In the genomic region with DNA sequence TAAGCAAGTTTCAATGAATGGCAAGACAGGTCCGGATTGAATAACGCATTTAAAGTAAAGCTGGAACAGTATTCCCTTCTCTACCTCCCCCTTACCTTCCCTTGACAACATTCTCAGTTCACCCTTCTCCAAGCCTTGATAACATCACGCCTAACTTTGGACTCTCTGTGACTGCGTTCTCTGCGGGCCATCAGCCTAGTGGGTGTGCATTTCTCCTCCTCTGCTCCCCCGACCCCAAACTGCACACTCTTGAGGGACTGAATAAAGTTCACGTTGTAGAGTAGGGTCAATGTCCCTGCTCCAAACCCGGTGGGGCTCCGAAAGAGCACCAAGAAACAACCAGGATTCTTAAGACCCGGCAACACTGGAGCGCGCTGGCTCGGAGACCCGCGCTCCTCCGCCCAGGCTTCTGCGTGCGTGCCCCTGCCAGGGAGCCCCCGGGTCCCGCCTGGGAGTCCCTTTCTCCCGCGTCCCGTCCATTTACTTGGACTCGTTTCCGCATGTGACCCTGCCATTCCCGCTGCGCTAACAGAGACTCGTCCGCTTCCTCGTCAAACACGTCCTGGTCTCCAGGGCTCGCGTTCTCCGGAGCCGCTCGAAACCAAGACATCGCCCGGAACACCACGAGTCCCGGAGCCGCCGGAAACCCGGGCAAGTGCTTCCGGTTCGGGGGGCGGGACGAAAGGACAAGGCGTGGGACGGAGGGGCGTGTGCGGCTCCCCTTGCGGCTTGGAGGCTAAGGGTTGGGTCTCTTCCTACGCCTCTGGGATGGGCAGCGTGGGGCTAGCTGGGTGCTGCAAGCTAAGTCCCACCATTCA, we compare ENCODE assay signal across 7 mouse cellular contexts. TPM values are rescaled to one million over a fixed set of nuclear protein-coding genes. Genes with fewer than 3 reads are reported as not detected.
DNase-seq lines count a peak whose midpoint lies in the region; ATAC-seq lines count a peak whose summit lies in the region.

Yae1d1 (minus strand) TSS at position 653 of the 818 bp plus-strand sequence.

- no peaks in the 10 kb centered on the region for H3K36me3 ChIP-seq in intestine, embryonic 16.5 days (ENCODE audit: control insufficient read depth, insufficient read depth, low read length)
- no peaks in the 10 kb centered on the region for H3K36me3 ChIP-seq in midbrain, embryonic 11.5 days (ENCODE audit: control insufficient read depth, insufficient read depth, low read length)

- H3K27me3 ChIP-seq in intestine, embryonic 16.5 days (replicated peaks; ENCODE audit: control insufficient read depth, insufficient read depth, low read length): no peaks in the 10 kb centered on the region
- no peaks in the 10 kb centered on the region for H3K27me3 ChIP-seq in midbrain, embryonic 11.5 days (ENCODE audit: control insufficient read depth, insufficient read depth, low read length)

- ATAC-seq in intestine, embryonic 16.5 days: peak; percentile 99
- peak; percentile 99 for ATAC-seq in midbrain, embryonic 11.5 days (ENCODE audit: low FRiP score)

- peak within 1 kb of the TSS; percentile 87 for H3K9ac ChIP-seq in intestine, embryonic 16.5 days (ENCODE audit: low read depth, low read length)
- peak within 1 kb of the TSS; percentile 75 for H3K9ac ChIP-seq in midbrain, embryonic 11.5 days (ENCODE audit: low read length)

- DNase-seq in adrenal gland, adult 8-10 months: peak; percentile 84
- peak; percentile 95 for DNase-seq in embryo, embryonic 9.5 days (ENCODE audit: extremely low spot score)
- peak; percentile 88 to 95 for DNase-seq in gastrocnemius, postnatal 4 days (ENCODE audit: low spot score in 2 of 2)
- peak; percentile 89 for DNase-seq in left cerebral cortex, postnatal 36 days (ENCODE audit: low spot score in 2 of 2)
- peak; percentile 100 for DNase-seq in midbrain, embryonic 11.5 days (ENCODE audit: low spot score, missing footprints)
- peak; percentile 71 for DNase-seq in skeletal muscle tissue, adult 2 months (ENCODE audit: low read depth, low spot score)

- peak within 1 kb of the TSS; percentile 89 for H3K4me3 ChIP-seq in intestine, embryonic 16.5 days (ENCODE audit: low read length)
- peak within 1 kb of the TSS; percentile 71 for H3K4me3 ChIP-seq in midbrain, embryonic 11.5 days (ENCODE audit: low read depth, low read length)

- under 1% methylated on average over 54 of the region's 54 CpGs for WGBS in intestine, embryonic 16.5 days
- WGBS in midbrain, embryonic 11.5 days: under 1% methylated on average over 54 of the region's 54 CpGs

- peak within 1 kb of the TSS; percentile 86 for H3K27ac ChIP-seq in intestine, embryonic 16.5 days (ENCODE audit: low read length)
- peak within 1 kb of the TSS; percentile 37; the same call in 1 of the 2 replicates for H3K27ac ChIP-seq in midbrain, embryonic 11.5 days (ENCODE audit: low read depth, low read length)

- H3K4me2 ChIP-seq in intestine, embryonic 16.5 days (ENCODE audit: low read depth, low read length): peak within 1 kb of the TSS; percentile 79
- H3K4me2 ChIP-seq in midbrain, embryonic 11.5 days: peak within 1 kb of the TSS; percentile 63

- intact Hi-C loops in left cerebral cortex, postnatal 36 days (cut with DNase I): loop anchor here (5.0 kb wide), 1 partner anchor 51 kb away; the partner anchor contains the start of gene Rala

- H3K4me1 ChIP-seq in intestine, embryonic 16.5 days (ENCODE audit: control insufficient read depth, insufficient read depth, low read length): no peaks in the 10 kb centered on the region
- peaks cover 5% of the 10 kb centered on the region; the same call in 1 of the 2 replicates for H3K4me1 ChIP-seq in midbrain, embryonic 11.5 days (ENCODE audit: control insufficient read depth, insufficient read depth, low read length)

- no peaks in the 10 kb centered on the region for H3K9me3 ChIP-seq in intestine, embryonic 16.5 days (ENCODE audit: control insufficient read depth, low read length)
- H3K9me3 ChIP-seq in midbrain, embryonic 11.5 days (ENCODE audit: control insufficient read depth, low read length): no peaks in the 10 kb centered on the region

RNA-seq across cellular contexts. Expression of gene Yae1d1, which starts in this region (rescaled TPM):
- 10 to 100 TPM; 29.6 to 33.3 (median 31.6) TPM for total RNA-seq in adrenal gland, adult 8-10 months (2022)
- total RNA-seq in gastrocnemius, postnatal 4 days (2021): 10 to 100 TPM; 18.7 to 21.7 TPM
- polyA plus RNA-seq in intestine, embryonic 16.5 days (2015; fragmentation: Nextera tagmentation; extraction: Ambion mirVana): 52.6 and 63.2 TPM in 2 replicates
- total RNA-seq in left cerebral cortex, postnatal 36 days (2021): 10 to 100 TPM; 24.7 TPM
- 93.0 and 95.7 TPM in 2 replicates for polyA plus RNA-seq in midbrain, embryonic 11.5 days (2014; fragmentation: Nextera tagmentation; extraction: Ambion mirVana)

Comparison
In these comparisons a context has a peak if more than half of its experiments do, and no peak if none do; other contexts are left out.
1. Peak in every context shown above with its lines: DNase-seq, ATAC-seq, H3K4me3 ChIP-seq and H3K27ac ChIP-seq.